Mouse (Mus musculus) cerebellum, adult 8-10 months (tissue): ENCODE data around the gene Spon1.

Experiments
- DNase-seq: peaks from one replicate; pipeline ENCODE4 v3.0.0; 2022

The Spon1 gene

DNA sequence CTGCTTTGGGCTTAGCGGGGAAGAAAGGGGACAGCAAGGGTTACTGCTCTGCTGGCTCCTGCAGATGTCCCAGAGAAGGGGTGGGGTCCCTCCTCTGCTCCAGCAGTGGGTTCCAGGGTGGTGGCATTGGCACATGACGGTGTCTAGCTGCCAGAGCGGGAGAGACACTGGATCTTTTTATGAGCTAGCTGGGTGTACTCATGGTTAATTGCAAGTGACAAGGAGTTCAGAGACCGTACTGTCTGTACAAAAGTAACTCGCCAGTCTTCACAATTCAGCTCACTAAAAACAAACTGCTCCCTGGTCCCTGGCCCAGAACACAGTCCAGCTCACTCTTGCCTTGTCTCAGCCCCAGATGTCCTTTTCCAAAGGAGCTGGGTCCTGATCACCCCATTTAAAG is 26.2 kb downstream of the Spon1 start:
- no peak for DNase-seq

DNA sequence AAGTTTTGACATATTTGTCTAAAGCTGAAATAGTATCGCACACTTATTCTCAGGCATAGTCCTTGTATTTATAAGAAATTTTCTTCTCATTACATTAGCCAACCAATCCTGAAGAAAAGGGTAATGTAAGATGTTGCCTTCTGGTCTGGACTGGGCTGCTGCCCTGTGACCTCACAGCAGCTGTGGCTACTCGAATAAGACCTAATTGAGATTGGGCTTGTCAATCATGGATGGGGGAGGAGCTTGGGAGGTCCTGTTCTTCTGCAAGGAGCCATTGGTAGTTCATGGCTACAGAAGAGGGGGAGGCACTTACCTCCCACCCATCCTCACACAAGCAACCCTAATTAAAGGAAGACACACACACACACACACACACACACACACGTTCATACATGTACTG is 27.1 kb downstream of the Spon1 start:
- DNase-seq, result no peak

DNA sequence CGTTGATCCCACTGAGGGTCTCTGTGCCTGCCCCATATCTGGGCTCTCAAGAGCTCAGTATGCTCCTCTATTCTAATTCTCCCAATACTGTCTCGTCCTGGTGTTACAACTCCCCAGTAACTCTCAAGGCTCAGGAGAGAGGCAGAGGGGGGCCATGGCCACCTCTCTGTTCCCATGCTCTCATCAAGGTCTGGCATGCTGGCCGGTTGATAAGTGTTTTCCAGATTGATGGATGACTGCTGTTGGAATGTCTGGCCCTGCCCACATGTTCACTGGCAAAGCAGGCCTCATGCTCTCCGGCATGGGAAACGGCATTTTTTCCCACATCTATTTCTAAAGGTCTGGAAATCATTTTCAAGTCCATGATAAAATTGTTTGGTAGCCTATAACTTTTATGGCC is 29.4 kb downstream of the Spon1 start:
- DNase-seq, result no peak

DNA sequence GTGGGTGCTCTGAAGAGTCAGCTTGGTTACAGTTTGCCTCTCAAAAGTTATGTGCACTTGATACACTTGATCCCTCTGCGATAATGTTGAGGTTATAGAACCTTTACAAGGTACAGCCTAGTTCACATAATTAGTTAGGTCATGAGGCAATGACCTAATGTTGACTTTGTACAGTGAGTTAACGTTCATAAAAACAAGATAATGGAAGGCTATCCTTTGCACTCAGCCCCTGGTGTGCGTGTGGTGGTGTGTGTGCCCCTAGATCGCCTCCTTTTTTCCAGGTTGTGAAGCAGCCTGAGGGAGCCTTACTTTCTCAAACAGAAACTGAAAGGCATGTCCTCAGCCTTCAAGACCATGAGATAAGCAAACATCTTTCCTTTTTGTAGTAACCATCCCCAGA is 31.3 kb downstream of the Spon1 start:
- no peak for DNase-seq

DNA sequence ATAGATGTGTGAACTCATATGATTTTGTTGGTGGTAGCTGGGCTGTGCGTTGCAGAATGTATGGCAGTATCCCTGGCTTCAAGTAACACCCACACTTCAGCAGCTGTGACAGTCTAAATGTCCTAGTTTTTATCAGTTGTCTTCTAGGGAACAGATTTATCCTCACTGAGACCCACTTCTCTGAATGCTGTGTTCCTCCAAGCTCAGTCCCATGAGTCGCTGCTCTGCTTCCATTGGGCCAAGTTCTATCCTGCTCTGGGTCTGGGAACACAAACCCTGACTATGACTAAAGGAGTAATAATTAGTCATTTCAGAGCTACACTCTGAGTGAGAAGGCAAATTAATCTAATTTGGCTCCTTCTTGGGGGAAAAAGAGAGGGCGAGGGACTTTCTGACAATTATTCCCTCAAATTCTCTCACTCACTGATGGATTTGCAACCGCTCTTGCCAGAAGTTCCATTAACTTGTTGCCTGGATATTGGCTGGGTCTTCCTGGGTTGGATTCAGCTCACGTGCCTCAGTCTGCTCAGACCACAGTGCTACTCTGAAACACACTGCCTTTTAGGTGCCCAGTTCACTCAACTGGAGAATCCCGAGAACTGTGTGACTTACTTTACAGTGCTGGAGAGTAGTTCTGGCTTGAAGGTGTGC is 32.9 kb downstream of the Spon1 start:
- DNase-seq, result no peak

DNA sequence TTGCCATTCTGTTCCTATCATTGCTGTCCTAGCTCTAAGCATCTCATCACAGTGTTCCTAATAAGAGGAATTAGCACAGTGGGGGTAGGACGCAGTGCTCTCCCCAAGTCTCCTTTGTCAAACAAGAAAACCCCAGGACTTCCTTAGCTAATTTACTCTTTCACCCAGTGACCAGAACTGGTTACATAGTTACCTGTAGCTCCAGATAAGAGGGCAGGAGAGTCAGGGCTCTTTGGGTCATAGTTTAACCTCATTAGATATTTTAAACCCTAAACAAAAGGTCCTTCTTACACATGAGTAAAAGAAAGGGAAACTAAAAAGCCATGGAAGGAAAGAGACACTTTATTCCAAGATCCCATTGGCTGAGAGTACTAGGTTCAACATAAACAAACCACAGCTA is 44.0 kb downstream of the Spon1 start:
- DNase-seq, result no peak

DNA sequence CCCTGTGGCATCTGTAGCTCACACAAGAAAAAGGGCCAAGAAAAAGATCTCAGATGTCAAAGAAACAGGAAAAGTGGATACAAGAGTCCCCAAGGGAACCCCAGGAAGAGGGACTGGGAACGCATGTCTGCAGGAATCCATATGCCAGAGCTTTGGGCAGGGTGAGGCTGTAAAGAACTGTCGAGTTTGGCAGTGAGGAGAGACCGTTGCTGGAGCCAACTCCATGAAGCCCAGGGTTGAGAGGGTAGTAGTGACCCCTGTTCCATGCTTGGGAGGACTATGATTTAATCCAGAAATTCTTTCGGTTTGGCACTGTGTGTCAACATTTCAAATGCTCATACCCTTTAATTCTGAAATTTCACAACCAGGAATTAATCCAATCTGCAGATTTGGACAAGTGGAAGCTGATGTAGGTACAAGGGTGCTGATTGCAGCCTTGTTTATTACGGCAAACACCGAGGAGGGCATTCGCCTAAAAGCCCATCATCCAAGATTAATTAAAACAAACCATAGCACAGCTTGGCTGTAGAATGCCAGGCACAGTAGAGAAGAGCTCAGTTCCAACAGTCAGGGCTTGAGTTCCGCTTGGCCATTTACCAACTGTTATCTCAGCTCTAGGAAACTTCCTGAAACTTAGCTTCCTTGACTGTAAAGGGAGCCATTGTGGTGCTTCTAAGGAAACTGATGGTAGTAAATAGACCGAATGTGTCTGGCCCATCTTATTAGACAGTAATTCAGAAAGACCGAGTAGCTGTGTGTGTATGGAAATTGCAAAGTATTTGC is 45.8 kb downstream of the Spon1 start:
- DNase-seq, result no peak

DNA sequence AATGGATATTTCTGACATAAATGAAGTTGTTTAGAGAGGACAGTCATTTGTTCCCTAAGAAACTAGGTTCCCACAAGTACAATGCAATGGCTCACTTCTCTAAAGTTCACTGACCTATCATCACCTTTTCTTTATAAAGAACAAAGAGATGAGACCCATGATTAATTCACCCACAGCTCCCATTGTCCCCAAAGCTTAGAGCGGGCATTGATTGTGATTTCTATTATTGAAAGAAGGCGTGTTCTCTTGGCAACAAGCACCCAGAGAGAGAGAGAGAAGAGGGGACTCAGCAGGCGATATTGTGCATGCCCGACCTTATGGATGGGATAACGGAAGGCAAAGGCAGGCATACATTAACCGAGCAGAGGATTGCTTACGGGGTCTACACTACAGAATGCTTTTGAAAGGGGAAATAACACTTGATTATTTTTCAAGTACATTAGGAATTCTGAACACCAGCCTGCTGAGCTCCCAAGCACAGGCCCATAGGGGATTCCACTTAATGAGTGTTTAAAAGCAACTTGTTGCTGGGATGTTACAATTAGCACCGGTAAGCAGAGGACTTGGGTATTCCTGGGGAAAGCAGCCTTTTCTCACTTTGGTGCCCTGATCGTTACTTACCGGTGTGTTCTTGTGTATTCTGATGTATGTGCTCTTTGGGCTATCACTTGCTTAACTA is 48.4 kb downstream of the Spon1 start:
- DNase-seq, result no peak

DNA sequence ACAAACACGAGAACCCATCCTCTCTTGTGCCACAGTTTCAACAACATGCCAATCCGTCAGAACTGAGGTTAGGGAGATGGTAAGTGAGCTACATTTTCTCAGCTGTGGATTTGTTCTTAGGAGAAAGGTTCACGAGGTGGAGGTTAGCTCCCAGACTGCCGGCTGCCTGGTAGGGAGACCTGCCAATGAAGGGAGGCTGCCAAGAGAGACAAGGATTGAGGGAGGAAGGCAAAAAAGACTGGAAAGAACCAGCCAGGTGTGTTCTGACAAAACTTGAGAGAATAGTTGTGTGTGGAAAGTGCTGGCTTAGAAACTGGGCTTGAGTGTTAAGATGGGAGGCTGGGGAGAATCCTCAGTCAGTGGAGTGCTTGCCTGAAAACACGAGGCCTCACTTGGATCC is 49.9 kb downstream of the Spon1 start:
- no peak for DNase-seq

DNA sequence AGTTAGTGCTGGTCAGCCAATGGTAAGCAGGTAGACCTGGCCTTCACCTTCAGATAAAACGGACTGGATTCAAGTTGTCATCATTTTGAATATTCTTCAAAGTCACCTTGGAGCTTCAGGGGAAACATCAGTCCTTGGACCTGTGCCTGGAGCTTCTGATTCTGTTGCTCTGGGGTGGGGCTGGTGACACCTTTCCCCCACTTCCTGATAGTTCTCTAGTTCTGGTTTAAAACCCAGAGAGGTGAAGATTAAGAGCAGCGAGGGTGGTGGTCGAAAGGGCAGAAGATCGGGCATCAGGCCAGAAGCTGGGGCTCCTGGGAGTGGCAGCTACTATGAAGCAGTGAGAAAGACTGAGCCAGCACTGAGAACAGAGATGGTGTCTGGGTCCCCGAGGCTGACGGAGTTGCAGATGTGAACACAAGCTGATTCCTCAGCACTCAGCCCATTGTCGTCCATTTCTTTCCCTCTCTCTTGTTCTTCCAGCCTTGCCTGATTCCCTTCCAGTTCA is 51.1 kb downstream of the Spon1 start:
- no peak for DNase-seq

DNA sequence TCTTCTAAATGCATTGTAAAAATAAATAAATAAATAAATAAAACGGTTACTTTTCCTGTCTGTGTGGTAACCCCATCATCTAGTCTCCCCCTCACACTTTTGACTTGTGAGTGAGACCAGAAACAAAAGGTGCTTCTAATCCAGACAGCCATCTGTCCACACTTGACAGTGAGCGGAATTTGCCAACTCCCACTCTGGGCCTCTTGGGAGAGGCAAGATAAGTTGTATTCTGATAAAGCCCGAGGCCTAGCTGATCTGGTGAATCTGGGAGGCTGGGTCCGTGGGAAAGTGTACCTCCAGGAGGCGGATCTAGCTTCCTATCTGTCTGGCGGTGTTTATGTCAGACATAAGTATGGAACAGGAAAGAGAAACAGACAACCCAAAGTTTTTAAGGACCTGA is 52.3 kb downstream of the Spon1 start:
- no peak for DNase-seq

DNA sequence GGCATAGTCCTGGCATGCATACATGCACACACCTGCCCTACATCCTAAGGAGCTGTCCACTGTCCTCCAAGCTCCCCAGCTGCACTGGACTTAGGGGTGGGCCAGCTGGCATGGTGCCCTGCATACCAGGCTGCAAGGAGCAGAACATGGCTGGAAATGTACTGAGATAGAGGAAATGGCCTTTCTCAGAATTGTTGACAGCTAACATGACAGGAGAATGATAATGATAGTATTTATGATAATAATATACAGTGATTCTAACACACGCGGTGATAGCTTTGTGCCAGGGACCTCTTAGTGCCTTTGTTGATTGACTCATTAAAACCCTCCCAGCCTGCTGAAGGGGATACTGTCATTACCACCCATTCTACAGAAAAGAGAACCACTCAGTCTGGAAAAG is 54.4 kb downstream of the Spon1 start:
- no peak for DNase-seq

DNA sequence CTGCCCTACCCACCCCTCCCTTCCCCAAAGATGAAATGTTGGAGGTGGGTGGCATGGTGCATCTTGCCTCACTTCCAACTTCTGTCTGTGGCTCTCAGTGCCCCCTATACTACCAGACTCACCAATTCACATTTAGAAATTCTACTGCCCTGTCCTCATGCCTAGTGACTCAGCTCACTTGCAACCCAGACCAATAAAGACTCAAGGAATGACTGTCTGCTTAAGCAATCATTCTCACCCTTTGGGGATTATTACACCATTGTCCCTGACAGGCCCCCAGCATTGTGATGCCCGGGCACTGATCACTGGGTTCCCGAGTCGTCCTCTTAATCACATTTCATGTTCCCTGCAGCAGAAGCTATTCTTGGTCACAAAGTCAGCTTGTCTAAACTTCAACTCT is 57.2 kb downstream of the Spon1 start:
- DNase-seq, result no peak

DNA sequence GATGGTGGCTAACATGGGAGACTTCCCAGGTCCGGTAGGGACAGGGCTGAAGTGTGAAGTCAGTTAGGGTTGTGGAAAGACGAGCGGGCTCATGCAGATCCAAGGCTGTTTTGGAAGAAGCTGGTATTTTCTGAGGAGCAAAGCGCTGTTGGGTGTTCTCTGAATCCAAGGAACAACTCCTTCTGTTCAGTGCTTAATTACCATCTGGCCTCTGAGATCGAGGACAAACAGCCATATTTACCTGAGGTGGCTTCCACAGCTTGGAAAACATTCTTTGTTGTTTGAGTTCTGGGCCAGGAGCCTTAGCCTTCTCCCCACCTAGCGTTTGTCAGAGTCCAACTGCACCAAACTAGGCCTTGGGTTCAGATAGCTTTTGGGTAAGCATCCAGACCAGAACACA is 58.9 kb downstream of the Spon1 start:
- DNase-seq, result peak; percentile 48

DNA sequence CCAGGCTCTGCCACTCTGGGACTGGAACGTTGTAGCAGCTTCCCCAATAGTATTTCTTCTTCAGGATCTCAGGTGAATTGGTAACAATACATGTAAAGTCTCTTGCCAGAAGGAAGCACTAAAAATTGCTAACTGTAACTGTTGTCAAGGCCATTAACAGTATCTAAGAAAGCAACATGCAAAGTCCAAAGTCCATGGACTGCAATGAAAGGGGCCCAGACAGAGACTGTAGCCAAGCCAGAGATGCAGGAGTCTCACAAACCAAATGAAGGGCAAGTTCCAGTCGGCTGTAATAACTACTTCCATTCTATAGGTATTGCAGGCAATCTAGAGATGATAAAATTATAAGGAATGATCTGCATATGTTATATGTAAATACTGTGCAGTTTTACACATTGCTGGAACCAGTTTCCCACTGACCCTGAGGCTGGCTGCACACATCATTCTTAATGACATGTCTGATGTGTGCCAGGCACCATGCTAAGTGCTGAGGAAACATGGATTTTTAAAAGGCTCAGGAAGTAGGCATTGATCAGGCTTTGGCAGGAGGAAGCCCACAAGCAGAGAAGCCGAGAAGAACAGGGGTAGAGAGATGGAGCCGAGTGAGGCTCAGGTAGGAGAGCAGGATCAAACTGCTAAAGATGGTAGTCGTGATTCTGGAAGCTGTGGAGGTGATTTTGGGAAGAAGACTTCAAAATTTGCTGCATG is 59.9 kb downstream of the Spon1 start:
- DNase-seq, result no peak

DNA sequence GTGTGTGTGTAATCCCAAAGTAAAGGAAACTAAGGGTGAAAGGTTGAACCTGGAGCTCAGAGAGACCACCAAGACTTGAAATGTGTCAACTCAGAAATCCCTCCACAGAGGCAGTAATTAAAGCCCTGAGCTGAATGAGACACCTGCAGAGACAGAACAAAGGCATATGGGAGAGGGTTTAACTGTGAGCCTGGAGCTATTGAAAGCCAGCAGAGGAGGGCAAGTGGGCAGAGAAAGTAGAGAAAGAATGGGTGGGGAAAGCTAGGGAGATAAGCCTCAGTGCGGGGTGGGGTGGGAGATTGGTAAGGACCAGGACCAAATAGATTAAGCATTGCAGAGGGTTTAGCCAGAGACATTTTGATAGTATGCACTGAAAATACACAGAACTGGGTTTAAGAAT is 60.7 kb downstream of the Spon1 start:
- DNase-seq, result no peak

DNA sequence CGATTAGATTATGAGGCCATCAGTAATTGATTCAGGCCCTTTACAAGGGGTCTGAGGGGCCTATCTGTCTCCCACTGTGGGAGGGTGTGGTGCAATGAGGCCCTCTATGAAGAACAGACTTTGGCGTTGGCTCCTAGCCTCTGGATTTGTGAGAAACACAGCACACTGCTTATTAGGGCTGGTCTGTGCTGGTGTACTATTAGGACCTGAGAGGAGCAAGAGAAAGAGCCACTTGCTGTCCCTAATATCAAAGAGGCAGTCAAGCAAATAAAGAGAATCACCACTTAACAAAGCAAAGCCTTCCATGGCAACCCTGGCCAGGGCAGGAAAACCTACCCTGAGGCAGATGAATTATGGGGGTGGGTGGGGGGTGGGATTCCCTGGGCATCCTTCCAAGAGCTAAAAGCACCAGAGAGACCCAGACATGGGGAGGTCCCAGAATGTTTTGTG is 62.3 kb downstream of the Spon1 start:
- no peak for DNase-seq

DNA sequence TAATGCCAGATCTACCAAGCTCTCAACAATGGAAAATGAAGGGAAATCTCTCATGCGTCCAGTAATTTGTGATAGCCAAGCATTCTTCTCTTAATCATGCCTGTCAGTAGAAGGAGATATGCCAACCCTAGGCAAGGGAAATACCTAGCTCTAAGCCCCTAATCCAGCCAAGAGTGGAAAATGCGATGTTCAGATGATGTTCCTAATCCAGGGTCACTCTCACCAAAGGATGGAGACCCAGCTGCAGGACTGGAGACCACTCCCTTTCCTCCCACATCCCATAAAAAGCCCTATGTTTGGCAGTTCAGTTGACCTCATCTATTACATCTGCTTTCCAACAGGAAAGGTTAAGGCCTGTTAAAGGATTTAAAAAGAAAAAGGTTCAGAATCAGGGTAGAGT is 62.8 kb downstream of the Spon1 start:
- no peak for DNase-seq

DNA sequence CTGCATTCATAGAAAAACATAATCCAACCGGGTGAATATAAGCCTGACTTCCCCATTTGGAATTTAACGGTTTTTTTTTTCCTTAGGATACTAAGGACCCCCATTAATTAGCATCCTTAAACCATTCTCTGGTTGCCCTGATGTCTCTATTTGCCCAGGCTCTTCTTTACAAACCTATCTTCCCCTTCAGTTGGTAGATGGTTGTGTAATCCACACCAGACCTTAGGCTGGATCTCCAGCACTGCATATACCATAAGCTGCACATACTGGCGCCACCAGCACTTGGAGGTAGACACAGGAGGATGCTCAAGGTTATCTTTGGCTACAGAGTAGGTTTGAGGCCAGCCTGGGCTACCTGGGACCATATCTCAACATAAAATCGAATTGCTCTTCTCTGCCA is 71.4 kb downstream of the Spon1 start:
- DNase-seq, result no peak

DNA sequence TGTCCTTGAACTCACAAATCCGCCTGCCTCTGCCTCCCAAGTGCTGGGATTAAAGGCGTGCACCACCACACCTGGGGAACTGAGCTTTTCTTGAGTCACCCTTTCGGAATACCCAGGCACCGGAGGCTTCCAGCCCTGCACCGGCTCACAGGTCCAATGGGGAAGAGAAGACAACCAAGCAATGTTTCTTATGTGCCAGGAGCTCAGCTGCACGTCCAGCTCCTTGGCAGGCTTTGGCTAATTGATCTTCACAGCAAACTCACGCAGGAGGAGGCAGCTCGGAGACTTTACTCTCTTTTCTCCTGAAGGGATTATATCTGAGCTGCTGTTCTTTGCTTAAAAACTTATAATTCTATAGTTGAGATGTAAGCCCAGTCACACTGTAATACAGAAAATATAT is 73.6 kb downstream of the Spon1 start:
- no peak for DNase-seq

DNA sequence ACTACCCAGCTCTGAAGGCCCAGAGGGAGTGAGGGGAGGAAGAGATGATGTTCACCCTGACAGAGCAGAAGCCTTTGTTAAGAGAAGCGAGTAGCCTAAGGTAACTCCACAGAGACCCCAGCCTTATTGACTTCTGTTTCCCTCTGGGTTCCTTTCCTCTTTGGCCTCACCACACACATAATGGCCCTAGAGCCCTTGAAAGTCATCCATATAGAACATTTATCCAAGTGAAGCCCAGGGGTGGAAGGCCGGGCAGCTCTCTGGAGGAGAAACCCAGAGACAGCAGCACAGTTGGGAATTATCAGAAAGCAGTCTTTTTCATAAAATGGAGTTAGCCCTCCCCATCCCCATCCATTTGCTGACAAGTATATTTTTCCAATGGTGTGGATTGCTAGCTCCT is 75.7 kb downstream of the Spon1 start:
- DNase-seq, result no peak

DNA sequence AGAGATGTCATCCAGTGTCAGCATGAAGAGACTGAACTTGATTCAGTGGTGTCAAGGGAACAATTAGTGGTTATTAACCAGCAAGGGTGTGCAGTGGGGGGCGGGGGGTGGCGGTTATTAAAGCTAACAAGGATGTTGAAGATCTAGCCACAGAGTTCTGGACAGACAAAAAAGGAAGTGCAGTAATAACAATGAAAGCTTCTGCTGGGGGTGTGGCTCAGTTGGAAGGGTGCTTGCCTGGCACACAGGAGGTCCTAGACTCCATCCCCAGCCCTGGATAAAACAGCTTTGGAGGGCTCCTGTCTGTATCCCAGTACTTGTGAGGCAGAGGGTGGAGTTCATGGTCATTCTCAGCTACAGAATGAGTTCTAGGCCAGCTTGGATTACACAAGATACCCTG is 77.4 kb downstream of the Spon1 start:
- DNase-seq, result no peak

DNA sequence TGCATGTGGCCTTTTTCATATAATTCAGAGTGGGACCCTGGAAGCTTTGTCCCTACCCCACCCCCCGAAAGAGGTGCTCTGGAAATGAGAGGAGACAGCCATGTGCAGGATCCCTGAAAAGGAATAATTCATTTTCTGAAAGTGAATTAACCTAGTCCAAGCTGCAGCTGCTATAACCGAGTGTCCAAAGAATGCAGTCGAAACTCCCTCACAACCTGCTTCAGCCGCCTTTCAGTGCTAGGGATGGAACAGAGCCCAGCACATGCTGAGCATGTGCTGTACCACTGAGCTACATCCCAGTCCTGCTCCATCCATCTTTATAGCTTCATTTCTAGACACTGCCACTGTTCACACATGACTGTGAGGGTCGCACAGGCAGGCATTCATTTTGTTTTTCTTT is 79.4 kb downstream of the Spon1 start:
- DNase-seq, result no peak
